Mouse (Mus musculus) forelimb bud, embryonic 11.5 days (tissue): ENCODE measurements at regions not wholly inside any gene's neighbourhood (a gene's known extent, or its start where the extent isn't known, plus 50 kb on each side); places are given as distances from the start of the nearest gene placed in this dataset.

Source experiments
- DNase-seq: peaks from one replicate; pipeline ENCODE4 v3.0.0-alpha.2; 2012; ENCODE audit warnings: low read depth, low spot score

- no peak for DNase-seq
Measured at GRCm38 (mm10) chr5:43339671-43340070, 106.7 kb downstream of the Cpeb2 start.

DNA sequence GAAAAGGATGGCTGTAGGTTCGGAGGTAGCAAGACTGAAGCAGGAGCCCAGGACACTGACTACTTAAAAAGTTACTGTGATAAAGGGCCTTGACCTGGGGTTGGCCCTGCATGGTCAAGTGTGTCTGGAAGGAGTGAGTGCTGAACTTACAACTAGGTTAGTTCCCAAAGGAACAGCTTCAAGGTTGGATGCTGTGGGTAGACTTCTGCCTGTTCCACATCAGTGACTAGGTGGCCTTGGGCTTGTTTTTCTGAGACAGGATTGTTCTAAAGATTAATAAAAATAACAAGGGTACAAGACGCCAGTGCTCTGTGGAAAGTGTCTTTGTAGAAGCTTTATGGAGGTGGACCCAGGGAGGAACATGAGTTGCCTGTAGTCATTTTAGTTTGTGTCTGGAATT is 108.5 kb downstream of the Cpeb2 start:
- DNase-seq: no peak

- DNase-seq: no peak
Measured at GRCm38 (mm10) chr5:43344441-43344840, 111.5 kb downstream of the Cpeb2 start.

DNA sequence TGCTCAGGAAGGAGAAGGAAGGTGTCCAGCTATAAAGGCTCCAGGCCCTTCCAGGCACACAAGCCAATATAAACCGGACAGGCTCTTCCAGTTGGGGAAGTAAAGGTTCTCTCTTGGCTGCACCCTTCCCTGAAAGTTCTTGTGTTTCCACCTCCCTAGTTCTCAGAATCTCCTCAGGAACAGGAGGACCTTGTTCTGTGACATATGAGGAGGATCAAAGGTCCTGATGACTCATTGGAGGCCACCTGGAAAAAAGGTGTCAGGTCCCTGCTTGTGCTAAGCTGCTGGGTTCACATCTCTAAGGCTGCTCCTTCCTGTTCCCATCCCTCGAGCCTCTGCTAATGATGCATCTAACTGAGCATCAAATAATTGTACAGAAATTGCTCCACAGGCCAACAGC is 118.0 kb downstream of the Cpeb2 start:
- no peak for DNase-seq

DNA sequence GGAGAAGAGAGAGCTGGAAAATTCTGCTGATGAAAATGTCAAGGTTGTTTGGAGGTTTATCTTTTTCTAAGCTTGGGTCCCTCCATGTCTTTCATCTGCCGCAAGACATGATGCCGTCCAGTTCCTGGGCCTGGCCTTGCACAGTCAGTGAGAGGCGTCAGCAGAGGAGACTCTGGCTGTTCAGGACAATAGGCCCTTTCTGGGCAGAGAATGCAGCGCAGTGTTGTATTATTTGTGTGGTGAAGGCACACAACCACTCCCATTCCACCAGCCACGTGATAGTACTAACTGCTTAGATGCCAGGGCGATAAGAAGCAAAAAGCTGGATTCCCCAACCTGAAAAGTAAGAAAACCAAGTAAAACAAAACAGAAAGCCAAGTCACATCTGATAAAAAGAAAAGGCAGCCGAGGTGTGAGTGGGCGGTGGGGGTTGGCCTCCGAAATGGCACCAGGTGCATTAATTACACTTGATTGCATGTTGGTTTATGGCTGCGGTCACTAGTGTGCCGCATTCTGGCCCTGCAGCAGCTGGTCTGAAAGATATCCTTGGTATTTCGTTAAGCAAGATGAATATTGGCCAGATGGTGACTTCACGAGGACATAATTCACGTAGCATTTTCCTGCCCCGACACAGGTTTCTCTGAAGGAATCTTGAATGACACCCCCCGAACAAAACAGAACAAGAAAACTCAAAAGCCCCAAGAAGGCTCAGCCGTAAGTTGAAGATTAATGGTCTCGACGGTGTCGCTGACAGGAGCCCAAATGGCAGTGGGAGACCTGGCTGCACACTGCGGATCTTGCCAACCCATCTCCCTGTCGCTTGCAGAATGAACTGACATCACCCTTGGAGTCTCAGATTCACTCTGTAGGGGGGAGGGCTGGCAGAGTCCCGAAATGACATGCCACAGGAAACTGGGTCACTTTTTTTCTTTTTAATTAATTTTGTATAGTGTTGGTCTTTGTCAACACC is 120.3 kb downstream of the Cpeb2 start:
- no peak for DNase-seq

DNA sequence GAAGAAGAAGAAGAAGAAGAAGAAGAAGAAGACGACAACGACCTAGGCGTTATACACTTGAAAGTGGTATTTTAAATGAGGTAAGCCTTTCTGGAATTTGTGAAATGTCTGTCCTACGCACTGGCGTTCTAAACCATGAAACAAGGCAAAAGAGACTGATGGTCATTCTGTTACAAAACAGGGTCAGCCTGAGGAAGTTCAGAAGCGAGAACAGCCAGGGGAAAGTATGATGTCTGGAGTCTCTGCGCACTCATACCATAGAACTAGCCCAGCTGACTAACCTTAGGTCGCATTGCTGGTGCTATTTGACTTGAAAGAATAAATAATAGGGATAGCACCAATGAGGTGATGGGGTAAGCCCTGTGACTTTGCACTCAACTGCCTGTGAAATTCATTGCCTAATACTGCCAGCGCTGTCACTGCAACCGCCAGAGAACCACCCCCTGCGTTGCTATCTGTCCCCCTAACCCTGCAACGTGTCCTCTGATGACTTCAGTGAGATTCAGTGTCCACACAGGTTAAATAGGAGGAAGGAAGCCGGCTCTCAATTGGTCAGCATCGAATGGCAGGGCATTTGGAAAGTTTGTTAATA is 121.5 kb downstream of the Cpeb2 start:
- no peak for DNase-seq

DNA sequence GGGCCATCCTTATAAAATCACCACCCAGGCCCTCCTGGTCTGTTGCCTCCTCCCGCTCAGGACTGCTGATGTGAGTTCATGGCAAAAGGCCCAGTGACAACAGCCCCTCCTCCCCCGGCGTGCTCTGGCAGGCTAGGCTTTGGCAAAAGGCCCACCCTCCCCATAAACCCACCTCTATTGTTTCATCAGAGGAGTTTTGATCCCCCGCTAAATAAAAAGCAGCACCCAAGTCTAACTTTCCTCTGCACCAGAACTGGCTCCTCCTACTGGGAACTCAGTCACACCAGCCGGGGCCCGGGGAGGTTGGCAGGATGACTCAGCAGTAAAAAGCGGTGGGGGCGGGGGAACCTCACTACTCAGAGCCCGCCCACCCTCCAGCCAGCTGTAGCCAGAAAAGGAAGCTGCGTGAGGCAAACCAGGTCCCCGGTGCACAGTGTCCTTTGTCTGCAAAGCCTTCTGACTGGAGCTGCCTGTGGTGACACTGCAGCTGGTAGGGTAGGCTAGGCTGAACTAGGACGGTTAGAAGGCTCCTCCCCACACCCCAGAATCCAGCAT is 122.1 kb downstream of the Cpeb2 start:
- peak; percentile 82 for DNase-seq

DNA sequence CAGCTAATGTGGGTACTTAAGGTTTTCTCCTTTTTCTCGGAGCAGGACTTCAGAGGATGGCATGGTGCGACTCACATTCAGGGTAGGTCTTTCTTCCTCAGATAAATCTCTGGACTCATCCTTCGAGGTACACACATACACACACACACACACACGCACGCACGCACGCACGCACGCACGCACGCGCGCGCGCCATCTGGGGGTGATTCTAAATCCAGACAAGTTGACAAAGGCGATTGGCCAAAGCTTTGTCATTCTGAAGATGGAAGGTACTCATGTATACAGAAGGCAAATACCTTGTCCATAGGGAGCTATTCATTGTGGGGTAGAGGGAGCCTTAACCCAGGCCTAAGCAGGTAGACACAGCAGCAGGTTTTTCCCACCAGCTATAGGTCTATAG is 122.9 kb downstream of the Cpeb2 start:
- DNase-seq: no peak

DNA sequence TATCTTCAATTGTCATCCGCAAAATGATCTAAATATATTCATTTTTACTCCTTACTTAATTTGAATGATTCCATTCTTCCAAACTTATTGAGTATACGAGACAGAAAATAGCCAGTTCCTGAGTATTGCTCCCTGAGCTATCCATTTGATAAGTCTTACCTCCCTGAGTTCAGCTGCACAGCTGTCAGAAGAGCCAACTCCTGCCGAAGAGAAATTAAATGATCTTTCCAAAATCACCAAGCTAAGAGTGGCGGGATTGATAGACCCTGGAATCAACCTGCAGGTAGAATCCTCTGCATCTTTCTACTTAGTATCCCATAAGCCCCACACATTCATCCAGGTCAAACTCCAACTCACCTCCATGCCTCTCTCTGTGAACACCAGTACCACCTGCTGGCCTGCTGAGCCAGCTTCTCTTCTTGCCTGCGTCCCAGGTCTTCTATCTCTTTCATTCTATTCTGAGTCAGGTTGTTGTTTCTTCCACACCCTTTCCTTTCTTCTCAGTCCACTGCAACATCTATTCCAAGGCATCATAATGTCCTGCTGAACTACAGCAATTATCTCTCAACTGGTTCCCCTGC is 124.2 kb downstream of the Cpeb2 start:
- no peak for DNase-seq

GRCm38 (mm10) chr5:43357901-43358300 is 124.9 kb downstream of the Cpeb2 start:
- no peak for DNase-seq

DNA sequence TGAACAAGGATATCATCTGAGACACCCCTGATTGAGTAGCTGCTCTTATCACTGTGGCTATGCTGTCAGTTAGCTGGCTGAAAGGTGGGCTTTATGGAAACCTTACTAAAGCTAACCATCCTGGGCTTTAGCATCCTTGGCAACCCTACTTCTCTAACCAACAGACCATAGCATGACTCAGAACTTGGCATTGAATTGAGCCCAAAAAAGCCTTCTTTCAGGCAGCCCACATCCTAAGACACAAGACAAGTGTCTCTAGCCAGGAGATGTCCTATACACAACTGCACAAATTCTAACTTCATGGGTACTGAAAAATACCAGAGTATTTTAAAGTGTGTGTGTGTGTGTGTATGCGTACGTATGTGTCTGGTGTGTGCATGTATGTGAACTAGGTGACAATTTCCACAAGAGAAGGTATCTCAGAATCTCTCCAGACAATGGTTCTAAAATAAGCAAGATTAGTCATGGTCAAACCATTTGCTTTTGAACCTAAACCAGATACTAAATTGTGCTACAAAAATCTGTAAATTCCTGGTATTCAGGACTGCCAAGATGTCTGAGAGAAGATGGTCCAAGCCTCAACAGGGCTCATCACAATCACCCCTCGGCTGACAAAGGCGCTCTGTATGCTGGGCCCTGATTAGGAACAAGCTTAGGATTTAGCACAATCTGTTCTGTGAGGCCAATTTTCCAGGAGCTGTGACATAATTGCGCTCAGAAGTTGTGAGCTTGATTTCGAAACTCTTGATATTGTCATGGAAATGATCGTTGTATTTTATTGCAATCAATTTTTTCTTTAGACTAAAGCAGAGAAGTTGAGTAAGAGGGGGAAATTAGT is 126.2 kb downstream of the Cpeb2 start:
- DNase-seq: no peak

DNA sequence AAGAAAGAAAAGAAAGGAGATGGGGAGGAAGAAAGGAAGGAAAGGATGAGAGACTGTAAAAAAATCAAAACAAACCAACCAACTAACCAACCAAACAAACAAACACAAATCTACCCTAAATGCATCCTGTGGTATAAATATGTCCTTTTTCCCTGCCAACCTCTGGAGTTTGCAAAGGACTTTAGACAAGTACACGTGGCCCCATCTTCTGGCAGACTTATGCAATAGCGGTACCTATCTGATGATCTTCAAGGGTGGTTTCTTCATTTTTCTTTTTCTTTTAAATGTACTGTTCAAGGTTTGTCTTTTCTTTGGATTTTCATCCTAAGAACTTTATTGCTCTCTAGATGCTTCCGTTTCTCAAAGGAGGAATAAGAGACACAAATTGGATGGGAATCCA is 127.3 kb downstream of the Cpeb2 start:
- DNase-seq: peak; percentile 45

DNA sequence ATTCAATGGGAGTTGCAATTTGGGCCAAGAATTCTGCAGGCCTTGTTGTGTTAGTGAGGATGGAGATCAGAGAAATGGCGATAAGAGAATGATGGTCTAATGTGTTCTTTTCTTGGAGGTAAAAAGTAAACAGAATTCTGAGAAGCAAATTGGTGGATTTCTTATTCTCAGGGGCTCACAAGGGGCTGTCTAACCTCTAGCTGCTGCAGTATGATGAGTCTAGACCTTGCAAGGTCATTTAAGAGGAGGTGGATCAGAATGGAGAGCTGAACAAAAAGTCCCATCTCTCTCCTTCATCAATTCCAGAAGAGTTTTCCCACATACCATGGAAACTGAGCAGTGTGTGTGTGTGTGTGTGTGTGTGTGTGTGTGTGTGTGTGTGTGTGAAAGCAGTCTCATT is 128.1 kb downstream of the Cpeb2 start:
- no peak for DNase-seq

- no peak for DNase-seq
Measured at GRCm38 (mm10) chr5:43372385-43372784, 139.4 kb downstream of the Cpeb2 start.

DNA sequence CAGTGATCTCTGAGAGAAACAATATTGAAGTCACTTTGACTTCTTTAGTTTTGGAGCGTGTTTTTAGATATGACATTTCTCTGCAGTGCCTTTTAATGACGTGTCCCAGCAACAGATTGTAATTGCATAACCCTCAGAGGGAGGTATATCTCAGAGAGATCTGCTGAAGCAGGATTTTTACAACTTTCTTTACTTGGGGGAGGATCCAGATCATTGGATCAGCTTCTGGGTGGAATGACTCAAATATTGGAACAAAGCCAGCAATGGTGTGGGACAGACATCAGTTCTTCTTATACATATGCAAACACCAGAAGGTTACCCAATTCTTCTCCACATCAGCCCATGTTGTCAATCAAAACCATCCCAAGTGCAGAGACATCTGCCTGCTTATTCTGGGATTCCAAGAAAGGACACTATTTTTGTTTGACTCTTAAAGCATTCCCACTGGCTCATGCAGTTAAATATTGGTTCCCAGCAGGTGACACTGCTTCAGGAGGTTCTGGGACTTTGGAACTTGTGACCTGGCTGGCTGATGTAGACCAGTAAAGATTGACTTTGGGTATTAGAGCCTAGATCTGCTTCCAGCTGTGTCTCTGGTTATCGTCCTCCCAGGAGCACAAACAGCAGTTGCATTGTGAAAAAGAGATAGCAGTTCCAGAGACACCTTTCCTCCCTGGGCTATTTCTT is 130.5 kb upstream of the C1qtnf7 start:
- DNase-seq: no peak

DNA sequence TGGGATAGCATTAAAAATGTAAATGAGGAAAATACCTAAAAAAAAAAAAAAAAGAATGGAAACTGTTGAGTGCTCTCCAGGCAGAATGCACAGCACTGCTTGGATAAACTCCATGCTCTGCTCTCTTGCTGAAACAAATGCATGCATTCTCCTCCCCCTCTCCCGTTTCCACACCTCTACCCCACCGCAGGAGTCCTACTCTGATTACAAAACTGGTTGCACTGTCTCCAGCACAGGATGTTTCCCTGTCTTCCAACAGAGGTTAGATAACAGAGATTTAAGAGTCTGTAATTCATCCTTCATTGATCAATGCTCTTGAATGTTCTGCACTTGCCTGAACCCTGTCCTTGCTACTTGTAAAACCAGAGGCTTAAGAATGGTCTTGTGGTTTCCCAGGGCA is 124.3 kb upstream of the C1qtnf7 start:
- no peak for DNase-seq

DNA sequence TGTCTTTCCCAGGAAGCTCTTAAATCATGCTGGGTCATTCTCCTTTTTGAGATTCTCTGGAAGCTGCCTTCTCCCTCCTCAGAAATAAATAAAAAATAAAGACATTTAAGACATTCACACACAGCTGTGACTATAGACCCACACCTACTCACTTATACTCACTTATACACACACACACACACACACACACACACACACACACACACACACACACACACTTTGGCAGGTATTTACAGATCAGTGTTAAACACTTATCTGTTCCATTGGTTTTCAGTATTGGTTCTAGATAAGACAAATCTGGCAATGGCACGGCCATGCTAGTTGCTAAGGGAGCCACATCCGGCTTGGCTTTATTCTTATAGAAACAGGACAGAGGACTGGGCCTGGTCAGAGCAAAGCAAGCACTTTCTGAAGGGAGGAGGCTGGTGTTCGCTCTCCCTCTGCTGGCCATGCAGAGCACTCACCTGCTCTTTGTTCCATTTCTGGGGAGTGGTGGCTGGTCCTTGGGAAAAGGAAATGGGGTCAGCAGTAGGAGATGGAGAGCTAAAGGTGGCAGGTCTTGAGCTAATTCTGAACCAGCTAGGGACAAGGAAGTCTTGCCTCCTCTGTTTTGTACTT is 123.8 kb upstream of the C1qtnf7 start:
- DNase-seq: peak; percentile 62

DNA sequence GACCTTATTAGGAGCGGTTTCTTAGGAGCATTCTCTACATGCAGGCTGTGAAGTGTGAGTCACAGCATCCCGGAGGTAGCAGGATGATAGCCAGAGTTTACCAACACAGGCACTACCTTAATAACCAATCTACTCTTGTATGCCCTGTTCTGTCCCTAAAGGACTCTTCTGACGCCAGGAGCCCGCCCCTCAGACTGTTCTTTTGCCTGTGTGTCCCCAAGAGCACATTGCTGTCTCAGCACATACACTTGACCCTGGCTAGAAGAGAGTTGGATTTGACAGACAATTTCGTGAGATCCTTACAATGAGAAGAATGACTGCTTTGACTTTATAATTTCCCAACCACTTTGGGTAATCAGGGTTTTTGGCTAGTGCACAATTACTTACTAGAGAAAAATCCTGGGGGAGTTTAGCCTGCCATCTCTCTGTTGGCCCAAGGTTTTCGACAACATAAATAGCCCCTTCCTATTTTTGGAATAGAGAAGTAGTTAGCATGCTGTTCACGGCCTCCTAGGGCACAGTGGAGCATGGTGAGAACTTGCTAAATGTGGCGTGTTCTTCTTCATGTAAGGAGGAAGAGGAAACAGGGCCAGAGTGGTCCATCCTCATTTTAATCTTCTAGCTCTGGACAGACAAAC is 122.3 kb upstream of the C1qtnf7 start:
- no peak for DNase-seq

DNA sequence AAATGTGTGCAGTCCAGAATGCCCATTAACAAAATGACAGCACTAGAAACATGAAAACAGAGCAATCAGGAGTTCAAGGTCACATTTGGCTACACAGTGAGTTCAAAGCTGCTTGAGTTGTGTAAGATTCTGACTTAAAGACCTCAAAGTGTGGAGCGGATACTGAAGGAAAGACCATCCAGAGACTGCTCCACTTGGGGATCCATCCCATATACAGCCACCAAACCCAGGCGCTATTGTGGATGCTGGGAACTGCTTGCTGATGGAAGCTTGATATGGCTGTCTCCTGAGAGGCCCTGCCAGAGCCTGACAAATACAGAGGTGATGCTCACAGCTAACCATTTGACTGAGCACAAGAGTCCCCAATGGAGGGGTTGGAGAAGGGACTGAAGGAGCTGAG is 98.1 kb upstream of the C1qtnf7 start:
- no peak for DNase-seq
